Mouse (Mus musculus) midbrain, embryonic 11.5 days (tissue): ENCODE data around the gene 2210407C18Rik. TPM values are rescaled to one million over a fixed set of nuclear protein-coding genes. Genes with fewer than 3 reads are reported as not detected.

Experiments used
- ATAC-seq: fragments of 200-750 bp; cut with Nextera tagmentation; 2 replicates; pipeline ENCODE4 v1.8.0; 2017; ENCODE audit warnings: moderate TSS enrichment, moderate library complexity; ENCODE audit not compliant: low FRiP score
- DNase-seq: peaks from one replicate; pipeline ENCODE4 v3.0.0; 2015; ENCODE audit warnings: low spot score; ENCODE audit errors: missing footprints
- H3K27ac ChIP-seq: fragments of 300-500 bp; sonication (generic); 2 replicates; pipeline ENCODE4 v1.5.1; 2014; ENCODE audit warnings: low read depth, low read length
- H3K27me3 ChIP-seq: fragments of 300-500 bp; sonication (generic); 2 replicates; pipeline ENCODE4 v1.6.1; 2014; ENCODE audit warnings: mild to moderate bottlenecking, low read length, moderate library complexity, mixed read lengths; ENCODE audit not compliant: control insufficient read depth, insufficient read depth
- H3K36me3 ChIP-seq: fragments of 300-500 bp; sonication (generic); 2 replicates; pipeline ENCODE4 v1.6.1; 2014; ENCODE audit warnings: mild to moderate bottlenecking, low read length, moderate library complexity, mixed read lengths; ENCODE audit not compliant: control insufficient read depth, insufficient read depth
- H3K4me1 ChIP-seq: fragments of 300-500 bp; sonication (generic); 2 replicates; pipeline ENCODE4 v1.6.1; 2014; ENCODE audit warnings: low read length; ENCODE audit not compliant: control insufficient read depth, insufficient read depth
- H3K4me2 ChIP-seq: fragments of 300-500 bp; sonication (generic); 2 replicates; pipeline ENCODE4 v1.6.1; 2014; ENCODE audit warnings: mild to moderate bottlenecking, moderate library complexity
- H3K4me3 ChIP-seq: fragments of 300-500 bp; sonication (generic); 2 replicates; pipeline ENCODE4 v1.5.1; 2014; ENCODE audit warnings: low read depth, low read length
- H3K9ac ChIP-seq: fragments of 300-500 bp; sonication (generic); 2 replicates; pipeline ENCODE4 v1.6.1; 2014; ENCODE audit warnings: low read length
- H3K9me3 ChIP-seq: fragments of 300-500 bp; sonication (generic); 2 replicates; pipeline ENCODE4 v1.6.1; 2016; ENCODE audit warnings: low read length; ENCODE audit not compliant: control insufficient read depth
- WGBS: fragments of 180-500 bp; shearing (Covaris S2); extraction: QIAGEN DNeasy Blood & Tissue Kit; methylation state at CpG from one replicate; pipeline ENCODE4 v1.1.7; 2014; 5-methylcytosine and 5-hydroxymethylcytosine counted together
- polyA plus RNA-seq: library from polyadenylated mRNA; unstranded; fragments of >200 nt; fragmentation: Nextera tagmentation; extraction: Ambion mirVana; gene quantifications from 2 replicates; pipeline ENCODE4 v1.2.1, GENCODE M21; 2014

2210407C18Rik gene
- not detected in 2 replicates for polyA plus RNA-seq

DNA sequence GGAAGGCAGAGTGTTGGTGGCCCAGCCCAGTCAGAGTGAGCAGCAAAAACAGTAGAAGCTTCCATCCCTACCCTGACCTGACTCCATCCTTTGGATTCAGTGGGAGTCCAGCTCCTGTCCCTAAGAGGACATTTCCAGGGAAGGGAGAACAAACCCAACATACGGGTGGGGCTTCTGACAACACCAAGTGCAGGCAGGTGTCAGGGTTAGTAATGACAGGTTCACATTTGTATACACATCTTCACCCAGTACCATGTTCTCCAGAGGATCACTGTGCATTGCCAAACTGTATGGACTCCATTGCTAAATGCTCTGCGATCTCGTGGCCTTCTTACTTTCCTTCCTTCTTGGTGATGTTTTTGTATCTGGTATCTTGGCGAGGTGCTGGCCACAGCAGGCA lies at the start of gene 2210407C18Rik:
TSS of gene 2210407C18Rik (minus strand) at position 101 of the 400 bp plus-strand sequence.
- no peaks in the 10 kb centered on the region for H3K4me1 ChIP-seq
- no peaks in the 10 kb centered on the region for H3K36me3 ChIP-seq
- WGBS = 92% methylated on average over 4 of the region's 4 CpGs
- DNase-seq (no peak), ATAC-seq (no peak)
- no peaks in the 10 kb centered on the region for H3K27me3 ChIP-seq
- no peak within 1 kb of the TSS for H3K4me3 ChIP-seq
- no peak within 1 kb of the TSS for H3K27ac ChIP-seq
- H3K4me2 ChIP-seq = no peak within 1 kb of the TSS
- no peak within 1 kb of the TSS for H3K9ac ChIP-seq
- H3K9me3 ChIP-seq = no peaks in the 10 kb centered on the region

DNA sequence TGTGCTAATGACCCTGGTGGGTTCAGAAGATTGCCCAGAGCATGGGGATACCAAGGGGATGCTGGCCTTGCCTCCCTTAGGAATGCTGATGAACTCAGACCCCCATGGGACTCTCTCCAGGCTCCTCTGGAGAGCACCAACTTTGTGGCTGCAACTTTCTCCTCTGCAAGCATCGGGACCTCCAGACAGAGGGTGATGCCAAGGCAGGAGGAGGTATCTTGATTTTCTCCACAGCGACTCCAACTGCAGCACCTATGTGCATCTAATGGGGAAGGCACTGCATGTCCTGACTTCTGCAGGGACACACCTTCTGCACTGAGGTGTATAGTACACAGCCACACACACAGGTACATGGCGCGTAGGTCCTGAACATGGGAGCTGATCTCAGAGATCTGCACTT lies 42.7 kb upstream of the 2210407C18Rik start, which contains the start of gene Olfr322:
TSS of gene Olfr322 (plus strand) at position 187 of the 400 bp plus-strand sequence.
- H3K4me2 ChIP-seq = no peak within 1 kb of the TSS
- no peaks in the 10 kb centered on the region for H3K27me3 ChIP-seq
- no peak within 1 kb of the TSS for H3K9ac ChIP-seq
- no peaks in the 10 kb centered on the region for H3K9me3 ChIP-seq
- ATAC-seq (no peak), DNase-seq (no peak)
- H3K4me1 ChIP-seq = no peaks in the 10 kb centered on the region
- no peak within 1 kb of the TSS for H3K27ac ChIP-seq
- H3K36me3 ChIP-seq = no peaks in the 10 kb centered on the region
- no peak within 1 kb of the TSS for H3K4me3 ChIP-seq
- WGBS = 79% methylated on average over 4 of the region's 4 CpGs

DNA sequence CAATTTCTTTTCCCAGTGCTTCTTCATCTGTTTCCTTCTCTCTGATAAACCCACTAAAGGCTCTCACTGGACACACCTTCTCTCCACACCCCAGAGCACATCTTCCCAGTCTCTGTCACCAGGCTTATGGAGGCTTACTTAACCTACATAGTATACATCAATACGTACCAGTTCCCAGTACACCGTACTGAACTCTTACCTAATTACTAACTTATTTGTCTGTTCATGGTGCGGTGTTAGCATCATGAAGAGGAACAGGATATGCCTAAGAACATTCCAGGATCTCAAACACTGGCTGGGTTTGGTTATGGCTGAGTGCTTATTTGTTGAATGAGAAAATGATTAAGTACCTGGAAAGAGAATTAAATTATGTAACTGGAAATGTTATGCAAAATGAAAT lies 39.3 kb upstream of the 2210407C18Rik start:
- Histone ChIP-seq H3K27me3 (no peaks in the 10 kb centered on the region), H3K4me3 (no peak overlapping the region), H3K9ac (no peak overlapping the region), H3K36me3 (no peaks in the 10 kb centered on the region), H3K27ac (no peak overlapping the region), H3K4me1 (no peaks in the 10 kb centered on the region), H3K4me2 (no peak overlapping the region), H3K9me3 (no peaks in the 10 kb centered on the region)
- ATAC-seq (no peak), DNase-seq (no peak)
- WGBS = 90% methylated on average over 3 of the region's 3 CpGs

DNA sequence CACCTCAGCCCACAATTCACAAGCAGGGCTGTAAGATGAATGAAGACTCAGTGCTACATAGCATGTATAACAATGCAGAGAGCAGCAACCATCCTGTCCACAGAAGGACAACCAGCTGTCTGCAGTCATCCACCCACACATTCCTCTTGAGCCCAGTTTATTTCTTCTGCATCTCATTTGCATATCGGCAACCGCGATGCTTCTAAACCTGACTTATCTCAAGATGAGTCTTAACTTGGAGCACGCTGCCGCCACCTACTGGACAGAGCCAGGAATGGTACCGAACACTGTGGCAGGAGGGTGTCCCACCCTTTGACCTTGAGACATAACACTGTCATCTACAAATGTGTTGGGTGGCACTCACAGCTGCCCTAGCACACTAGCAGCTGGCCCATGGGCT lies 27.5 kb upstream of the 2210407C18Rik start:
- no peaks in the 10 kb centered on the region for H3K9me3 ChIP-seq
- no peak overlapping the region for H3K9ac ChIP-seq
- 36% methylated on average over 6 of the region's 6 CpGs for WGBS
- H3K27me3 ChIP-seq = peaks cover 3% of the 10 kb centered on the region; the same call in 1 of the 2 replicates
- ATAC-seq (no peak), DNase-seq (no peak)
- no peak overlapping the region for H3K4me2 ChIP-seq
- no peak overlapping the region for H3K4me3 ChIP-seq
- H3K27ac ChIP-seq = no peak overlapping the region
- H3K36me3 ChIP-seq = no peaks in the 10 kb centered on the region
- peaks cover 5% of the 10 kb centered on the region for H3K4me1 ChIP-seq

DNA sequence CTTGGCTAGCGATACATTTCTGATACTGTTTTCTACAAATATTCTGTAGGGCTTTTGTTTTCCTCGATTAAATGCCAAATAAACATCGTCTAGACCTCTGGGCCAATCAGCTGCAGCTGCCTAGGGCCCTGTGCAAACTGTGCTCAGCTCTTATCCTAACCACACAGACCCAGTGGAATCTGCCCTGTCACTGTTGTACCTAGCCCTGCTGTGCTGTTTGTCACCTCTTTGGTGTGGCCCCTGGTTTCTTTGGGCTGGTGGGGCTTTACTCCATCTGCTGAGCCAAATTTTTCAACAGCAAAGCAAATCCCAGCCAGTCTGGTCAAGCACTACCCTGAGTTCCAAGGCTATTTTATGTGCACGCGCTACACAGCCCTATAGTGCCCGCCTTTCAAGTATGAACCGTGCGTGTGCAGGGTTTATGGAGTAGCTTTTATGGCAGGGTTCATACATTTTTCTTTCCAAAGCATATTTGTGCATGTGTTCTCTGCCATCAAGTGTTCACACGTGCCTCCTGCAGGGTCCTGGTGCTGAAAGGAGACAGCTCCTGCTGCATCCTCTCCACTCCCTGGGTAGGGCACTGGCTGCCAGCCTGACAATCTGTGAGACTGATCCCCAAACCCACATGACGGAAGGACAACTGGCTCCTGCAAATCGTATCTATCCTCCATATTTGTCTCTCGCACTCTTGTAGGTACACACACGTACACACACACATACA lies 25.9 kb upstream of the 2210407C18Rik start:
- no peak for DNase-seq
- H3K9me3 ChIP-seq = no peaks in the 10 kb centered on the region
- peaks cover 5% of the 10 kb centered on the region for H3K4me1 ChIP-seq
- no peak overlapping the region for H3K27ac ChIP-seq
- WGBS = 87% methylated on average over 13 of the region's 13 CpGs
- no peak for ATAC-seq
- peaks cover 3% of the 10 kb centered on the region; the same call in 1 of the 2 replicates for H3K27me3 ChIP-seq
- no peak overlapping the region for H3K4me3 ChIP-seq
- H3K4me2 ChIP-seq = no peak overlapping the region
- no peaks in the 10 kb centered on the region for H3K36me3 ChIP-seq
- no peak overlapping the region for H3K9ac ChIP-seq

DNA sequence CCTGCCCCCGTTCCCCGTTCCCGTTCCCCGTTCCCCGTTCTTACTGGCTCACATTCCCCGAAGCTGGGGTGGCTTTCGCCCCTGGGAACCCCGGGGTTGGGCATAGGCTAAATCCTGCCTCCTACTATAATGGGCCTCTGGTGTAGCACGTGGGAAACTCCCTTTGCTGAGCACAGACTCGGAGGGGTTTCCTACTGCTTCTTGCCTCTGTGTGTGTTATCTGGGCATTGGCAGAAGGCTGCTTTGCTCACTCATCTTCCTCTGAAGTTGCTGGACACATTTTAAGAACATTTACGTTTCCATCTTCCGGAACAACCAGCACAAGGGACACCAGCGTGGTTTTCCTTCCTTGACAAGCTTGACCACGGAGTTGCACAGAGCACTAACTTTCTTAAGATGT lies 25.2 kb upstream of the 2210407C18Rik start:
- peak overlapping the region; percentile 36 for H3K4me3 ChIP-seq
- peak overlapping the region; percentile 78 for H3K4me2 ChIP-seq
- no peaks in the 10 kb centered on the region for H3K36me3 ChIP-seq
- peaks cover 3% of the 10 kb centered on the region; the same call in 1 of the 2 replicates for H3K27me3 ChIP-seq
- DNase-seq (no peak), ATAC-seq (no peak)
- H3K9ac ChIP-seq = no peak overlapping the region; the same call in 1 of the 2 replicates
- whole genome bisulfite sequencing = 27% methylated on average over 14 of the region's 14 CpGs
- peaks cover 5% of the 10 kb centered on the region for H3K4me1 ChIP-seq
- H3K9me3 ChIP-seq = no peaks in the 10 kb centered on the region
- H3K27ac ChIP-seq = no peak overlapping the region

DNA sequence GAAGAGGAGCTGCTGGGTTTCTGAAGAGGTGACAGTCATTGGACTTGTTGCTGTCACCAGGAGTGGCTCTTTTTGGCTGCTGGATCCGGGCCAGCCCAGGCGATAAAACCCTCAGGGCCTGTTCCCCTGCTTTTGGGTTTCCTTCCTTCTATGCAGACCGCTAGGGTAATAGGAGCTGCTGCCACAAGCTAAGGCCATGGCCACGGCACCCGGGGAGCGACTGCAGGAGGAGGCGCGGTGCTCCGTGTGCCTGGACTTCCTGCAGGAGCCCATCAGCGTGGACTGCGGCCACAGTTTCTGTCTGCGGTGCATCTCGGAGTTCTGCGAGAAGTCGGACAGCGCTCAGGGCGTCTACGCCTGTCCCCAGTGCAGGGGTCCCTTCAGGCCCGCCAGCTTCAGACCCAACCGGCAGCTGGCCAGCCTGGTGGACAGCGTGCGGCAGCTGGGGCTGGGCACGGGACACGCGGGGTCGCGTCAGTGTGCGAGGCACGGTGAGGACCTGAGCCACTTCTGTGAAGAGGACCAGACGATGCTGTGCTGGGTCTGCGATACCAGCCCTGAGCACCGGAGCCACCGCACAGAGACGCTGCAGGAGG lies 24.5 kb upstream of the 2210407C18Rik start, which contains the start of gene Trim58:
TSS of gene Trim58 (plus strand) at position 194 of the 596 bp plus-strand sequence.
- Histone ChIP-seq H3K9ac (peak within 1 kb of the TSS; percentile 64), H3K4me1 (peaks cover 5% of the 10 kb centered on the region), H3K36me3 (no peaks in the 10 kb centered on the region), H3K4me3 (peak within 1 kb of the TSS; percentile 36), H3K4me2 (peak within 1 kb of the TSS; percentile 78), H3K9me3 (no peaks in the 10 kb centered on the region), H3K27me3 (peaks cover 3% of the 10 kb centered on the region; the same call in 1 of the 2 replicates), H3K27ac (no peak within 1 kb of the TSS)
- DNase-seq (peak; percentile 94), ATAC-seq (peak; percentile 46; the same call in 1 of the 2 replicates)
- 3% methylated on average over 34 of the region's 34 CpGs for WGBS

DNA sequence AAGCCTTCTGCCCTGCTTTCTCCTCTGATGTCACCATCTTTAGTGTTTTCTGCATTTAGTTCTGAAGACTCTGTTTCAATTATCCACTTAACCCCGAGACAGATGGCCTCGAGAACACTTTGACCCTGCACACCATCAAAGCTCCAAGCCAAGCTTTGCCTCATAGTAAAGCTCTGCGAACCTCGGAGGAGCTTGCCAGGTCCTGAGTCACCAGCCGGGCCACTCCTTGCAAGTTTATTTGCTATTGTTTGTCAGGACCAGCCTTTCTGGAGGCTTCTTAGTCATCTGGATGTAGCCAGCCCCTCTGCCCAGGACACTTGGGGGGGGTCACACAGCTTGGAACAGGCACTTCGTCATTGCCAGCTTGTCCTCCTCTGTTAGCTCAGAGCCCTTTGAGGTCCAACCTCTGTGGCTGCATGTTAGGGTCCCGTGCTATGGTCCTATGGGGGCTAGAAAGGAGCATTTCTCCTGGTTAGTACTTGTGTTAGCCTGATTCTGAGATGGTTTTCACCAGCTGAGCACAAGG lies 22.4 kb upstream of the 2210407C18Rik start:
- 72% methylated on average over 7 of the region's 7 CpGs for WGBS
- ATAC-seq = no peak

More for the DNA sequence above, 22.4 kb upstream of the 2210407C18Rik start:
- no peaks in the 10 kb centered on the region for H3K36me3 ChIP-seq
- H3K4me2 ChIP-seq = no peak overlapping the region
- no peak overlapping the region for H3K9ac ChIP-seq
- H3K9me3 ChIP-seq = no peaks in the 10 kb centered on the region
- H3K4me3 ChIP-seq = no peak overlapping the region
- DNase-seq = no peak
- H3K27ac ChIP-seq = no peak overlapping the region
- H3K27me3 ChIP-seq = peaks cover 3% of the 10 kb centered on the region; the same call in 1 of the 2 replicates
- peaks cover 5% of the 10 kb centered on the region for H3K4me1 ChIP-seq
